Mouse (Mus musculus): Measurements from ENCODE around the gene Smc1b. TPM values are rescaled to one million over a fixed set of nuclear protein-coding genes. Genes with fewer than 3 reads are reported as not detected.
A peak's percentile ranks its signal among the peaks of the same experiment; 100 is the strongest.

Smc1b gene
- polyA plus RNA-seq, 1 experiment = 0.06 TPM

- H3K4me3 ChIP-seq (ENCODE audit: insufficient read depth, low read length) = no peak overlapping the region
- no peaks in the 10 kb centered on the region for H3K4me1 ChIP-seq (ENCODE audit: control insufficient read depth, insufficient read depth, low read length)
- TF ChIP-seq POLR2A (IDR thresholded peaks at IDR 0.05; ENCODE audit: extremely low read depth, insufficient read depth, low read length) (no peak), CTCF (IDR thresholded peaks at IDR 0.05; ENCODE audit: extremely low read depth, insufficient read depth, low read length) (no peak)
- no peak overlapping the region for H3K27ac ChIP-seq (ENCODE audit: insufficient read depth, low read length)
Observed at GRCm38 (mm10) chr15:85166433-85166933, 34.7 kb upstream of the Smc1b start.

- H3K27ac ChIP-seq (ENCODE audit: insufficient read depth, low read length) = no peak overlapping the region
- H3K4me1 ChIP-seq (ENCODE audit: control insufficient read depth, insufficient read depth, low read length) = no peaks in the 10 kb centered on the region
- no peak overlapping the region for H3K4me3 ChIP-seq (ENCODE audit: insufficient read depth, low read length)
- TF ChIP-seq CTCF (IDR thresholded peaks at IDR 0.05; ENCODE audit: extremely low read depth, insufficient read depth, low read length) = no peak
- TF ChIP-seq POLR2A (IDR thresholded peaks at IDR 0.05; ENCODE audit: extremely low read depth, insufficient read depth, low read length) = no peak
Observed at GRCm38 (mm10) chr15:85162693-85163663, 31.2 kb upstream of the Smc1b start.

GRCm38 (mm10) chr15:85161416-85161815 lies 29.7 kb upstream of the Smc1b start:
- TF ChIP-seq CTCF (IDR thresholded peaks at IDR 0.05; ENCODE audit: extremely low read depth, insufficient read depth, low read length) = no peak
- TF ChIP-seq POLR2A (IDR thresholded peaks at IDR 0.05; ENCODE audit: extremely low read depth, insufficient read depth, low read length) = no peak
- no peak overlapping the region for H3K4me3 ChIP-seq (ENCODE audit: insufficient read depth, low read length)
- no peaks in the 10 kb centered on the region for H3K4me1 ChIP-seq (ENCODE audit: control insufficient read depth, insufficient read depth, low read length)
- H3K27ac ChIP-seq (ENCODE audit: insufficient read depth, low read length) = no peak overlapping the region

GRCm38 (mm10) chr15:85156198-85156597 lies 24.4 kb upstream of the Smc1b start:
- TF ChIP-seq POLR2A (IDR thresholded peaks at IDR 0.05; ENCODE audit: extremely low read depth, insufficient read depth, low read length) = no peak
- no peak for TF ChIP-seq CTCF (IDR thresholded peaks at IDR 0.05; ENCODE audit: extremely low read depth, insufficient read depth, low read length)
- no peak overlapping the region for H3K27ac ChIP-seq (ENCODE audit: insufficient read depth, low read length)
- H3K4me1 ChIP-seq (ENCODE audit: control insufficient read depth, insufficient read depth, low read length) = no peaks in the 10 kb centered on the region
- H3K4me3 ChIP-seq (ENCODE audit: insufficient read depth, low read length) = no peak overlapping the region

- no peak for TF ChIP-seq CTCF (IDR thresholded peaks at IDR 0.05; ENCODE audit: extremely low read depth, insufficient read depth, low read length)
- no peak for TF ChIP-seq POLR2A (IDR thresholded peaks at IDR 0.05; ENCODE audit: extremely low read depth, insufficient read depth, low read length)
Observed at GRCm38 (mm10) chr15:85154091-85154490, 22.3 kb upstream of the Smc1b start.

GRCm38 (mm10) chr15:85152577-85152976 lies 20.8 kb upstream of the Smc1b start:
- Histone ChIP-seq H3K27ac (ENCODE audit: insufficient read depth, low read length) (no peak overlapping the region), H3K4me1 (ENCODE audit: control insufficient read depth, insufficient read depth, low read length) (no peaks in the 10 kb centered on the region), H3K4me3 (ENCODE audit: insufficient read depth, low read length) (no peak overlapping the region)
- no peak for TF ChIP-seq CTCF (IDR thresholded peaks at IDR 0.05; ENCODE audit: extremely low read depth, insufficient read depth, low read length)
- TF ChIP-seq POLR2A (IDR thresholded peaks at IDR 0.05; ENCODE audit: extremely low read depth, insufficient read depth, low read length) = no peak

More at GRCm38 (mm10) chr15:85154091-85154490, 22.3 kb upstream of the Smc1b start:
- no peaks in the 10 kb centered on the region for H3K4me1 ChIP-seq (ENCODE audit: control insufficient read depth, insufficient read depth, low read length)
- no peak overlapping the region for H3K27ac ChIP-seq (ENCODE audit: insufficient read depth, low read length)
- no peak overlapping the region for H3K4me3 ChIP-seq (ENCODE audit: insufficient read depth, low read length)

GRCm38 (mm10) chr15:85151433-85151918 lies 19.7 kb upstream of the Smc1b start:
- no peak for TF ChIP-seq POLR2A (IDR thresholded peaks at IDR 0.05; ENCODE audit: extremely low read depth, insufficient read depth, low read length)
- TF ChIP-seq CTCF (IDR thresholded peaks at IDR 0.05; ENCODE audit: extremely low read depth, insufficient read depth, low read length) = peak; percentile 92
- Histone ChIP-seq H3K4me3 (ENCODE audit: insufficient read depth, low read length) (no peak overlapping the region), H3K4me1 (ENCODE audit: control insufficient read depth, insufficient read depth, low read length) (no peaks in the 10 kb centered on the region), H3K27ac (ENCODE audit: insufficient read depth, low read length) (no peak overlapping the region)

GRCm38 (mm10) chr15:85144249-85144648 lies 12.5 kb upstream of the Smc1b start:
- Histone ChIP-seq H3K4me1 (ENCODE audit: control insufficient read depth, insufficient read depth, low read length) (no peaks in the 10 kb centered on the region), H3K27ac (ENCODE audit: insufficient read depth, low read length) (no peak overlapping the region), H3K4me3 (ENCODE audit: insufficient read depth, low read length) (no peak overlapping the region)
- no peak for TF ChIP-seq POLR2A (IDR thresholded peaks at IDR 0.05; ENCODE audit: extremely low read depth, insufficient read depth, low read length)
- no peak for TF ChIP-seq CTCF (IDR thresholded peaks at IDR 0.05; ENCODE audit: extremely low read depth, insufficient read depth, low read length)

- TF ChIP-seq POLR2A (IDR thresholded peaks at IDR 0.05; ENCODE audit: extremely low read depth, insufficient read depth, low read length) (no peak), CTCF (IDR thresholded peaks at IDR 0.05; ENCODE audit: extremely low read depth, insufficient read depth, low read length) (no peak)
- H3K27ac ChIP-seq (ENCODE audit: insufficient read depth, low read length) = no peak overlapping the region
- no peaks in the 10 kb centered on the region for H3K4me1 ChIP-seq (ENCODE audit: control insufficient read depth, insufficient read depth, low read length)
- H3K4me3 ChIP-seq (ENCODE audit: insufficient read depth, low read length) = no peak overlapping the region
Observed at GRCm38 (mm10) chr15:85143747-85144146, 12.0 kb upstream of the Smc1b start.
